Mouse (Mus musculus) adrenal gland, adult 2 months (tissue): Measurements from ENCODE around the gene Nebl. TPM values are rescaled to one million over a fixed set of nuclear protein-coding genes. Genes with fewer than 3 reads are reported as not detected.

ENCODE experiments used
- DNase-seq: peaks from one replicate; pipeline ENCODE4 v3.0.0; 2021
- polyA plus RNA-seq: library from polyadenylated mRNA; depleted of rRNA; stranded (reverse); fragments of >200 nt; gene quantifications from 2 replicates; pipeline ENCODE4 v1.2.3, GENCODE M21; 2012
- total RNA-seq, 2 experiments: library from RNA; stranded (reverse); gene quantifications; 2 replicates each; pipeline ENCODE4 v1.2.3; 2021

The Nebl gene
- total and polyA plus RNA-seq, 3 experiments: 4.8 to 7.4 (median 7.3) TPM

DNA sequence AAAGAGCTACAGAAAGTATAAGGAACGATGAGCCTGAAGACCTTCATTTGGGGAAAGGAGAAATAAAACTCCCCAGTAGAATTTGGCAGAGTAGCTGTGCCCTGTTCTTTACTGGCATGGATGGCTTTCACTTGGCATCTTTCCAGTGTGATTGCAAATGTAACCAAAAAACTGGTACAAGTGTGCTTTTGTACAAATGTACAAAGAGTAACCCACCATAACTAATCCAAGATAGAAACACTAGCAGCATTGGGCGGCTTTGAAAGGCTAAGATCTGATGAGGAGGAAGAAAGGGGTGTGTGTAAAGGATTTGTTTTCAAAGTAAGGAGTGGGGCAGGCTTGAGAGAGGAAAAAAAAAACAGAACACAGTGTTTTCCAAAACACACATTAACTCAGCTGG is 21.2 kb downstream of the Nebl start:
- DNase-seq: no peak

DNA sequence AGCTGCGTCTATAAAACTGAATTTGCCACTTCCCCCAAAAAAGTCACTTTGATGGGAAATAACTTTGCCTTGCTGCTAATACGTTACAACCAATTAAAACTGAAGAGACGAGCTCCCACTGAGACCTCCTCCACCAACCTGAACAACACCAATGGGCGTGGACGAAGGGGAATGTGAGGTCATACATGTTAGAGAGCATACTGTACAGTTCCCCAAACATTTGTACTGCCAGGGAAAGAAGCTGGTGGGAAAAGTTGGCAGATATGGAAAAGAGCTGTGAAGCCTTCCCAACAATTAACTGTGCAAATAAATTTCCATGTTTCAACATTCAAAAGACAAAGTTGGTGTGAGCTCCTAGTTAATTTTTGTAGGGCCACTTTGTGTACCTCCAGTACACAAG is 25.3 kb downstream of the Nebl start:
- DNase-seq: no peak

DNA sequence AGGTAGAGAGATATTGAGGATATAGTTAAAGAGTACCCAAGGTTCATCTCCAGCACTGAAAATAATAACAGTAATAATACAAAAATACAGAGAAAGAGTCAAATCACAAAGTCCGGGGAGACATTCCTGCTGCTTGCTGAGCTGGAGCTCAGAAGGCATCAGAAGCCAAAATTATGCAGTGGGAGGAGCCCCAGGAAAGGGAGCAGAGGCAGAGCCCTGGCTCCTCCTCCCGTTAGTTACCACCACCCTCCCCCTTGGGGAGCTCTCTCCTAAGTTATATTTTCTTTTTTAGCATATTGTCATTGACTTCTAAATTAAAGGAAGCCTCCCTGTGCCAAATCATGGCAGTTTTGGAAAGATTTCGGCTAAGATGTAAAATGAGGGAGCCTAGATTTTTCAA is 25.8 kb downstream of the Nebl start:
- no peak for DNase-seq

DNA sequence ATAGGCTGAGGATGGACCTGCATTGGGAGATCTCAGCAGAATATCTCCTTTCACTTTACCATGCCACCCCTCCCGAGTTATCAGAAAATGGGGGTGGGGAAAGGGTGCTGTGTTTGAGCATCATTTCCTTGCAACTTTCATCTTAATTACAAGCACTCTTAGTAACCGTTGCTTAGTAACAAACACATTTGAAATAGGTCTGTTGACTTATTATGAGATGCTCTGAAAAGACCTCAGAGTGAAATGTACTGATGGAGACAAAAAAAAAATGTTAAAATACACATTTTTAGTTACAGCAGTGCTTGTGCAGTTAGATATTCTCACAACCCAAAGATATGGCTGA is 28.1 kb downstream of the Nebl start:
- no peak for DNase-seq

DNA sequence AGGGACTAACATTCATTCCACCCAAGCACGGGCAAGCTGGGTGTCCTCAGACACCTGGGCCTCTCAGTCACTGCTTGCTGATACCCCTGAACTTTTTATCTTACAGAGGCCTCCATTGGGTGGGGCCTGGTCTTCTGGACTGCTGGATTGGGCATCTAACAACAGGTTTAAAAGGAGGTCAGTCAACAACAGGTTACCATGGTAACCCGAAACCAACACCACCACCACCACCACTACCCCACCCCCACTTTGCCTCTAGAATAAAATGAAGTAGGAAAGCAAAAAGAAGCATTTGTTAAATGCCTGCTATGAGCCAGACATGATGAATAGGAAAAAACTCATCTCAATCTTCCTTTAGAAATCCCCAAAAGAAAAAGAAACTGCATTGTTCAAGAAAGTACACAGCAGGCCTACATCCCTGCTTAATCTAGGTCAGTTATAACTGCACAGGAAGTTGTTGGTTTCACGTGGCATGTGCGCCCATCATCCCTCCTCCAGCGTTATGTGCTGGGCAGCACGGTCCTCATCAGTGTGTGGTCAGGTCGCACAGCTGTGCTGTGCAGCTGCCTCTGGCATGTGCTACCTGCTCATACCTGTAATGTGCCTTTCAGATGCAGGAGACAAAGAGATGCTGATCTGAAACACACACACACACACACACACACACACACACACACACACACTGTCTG is 28.6 kb downstream of the Nebl start:
- no peak for DNase-seq

DNA sequence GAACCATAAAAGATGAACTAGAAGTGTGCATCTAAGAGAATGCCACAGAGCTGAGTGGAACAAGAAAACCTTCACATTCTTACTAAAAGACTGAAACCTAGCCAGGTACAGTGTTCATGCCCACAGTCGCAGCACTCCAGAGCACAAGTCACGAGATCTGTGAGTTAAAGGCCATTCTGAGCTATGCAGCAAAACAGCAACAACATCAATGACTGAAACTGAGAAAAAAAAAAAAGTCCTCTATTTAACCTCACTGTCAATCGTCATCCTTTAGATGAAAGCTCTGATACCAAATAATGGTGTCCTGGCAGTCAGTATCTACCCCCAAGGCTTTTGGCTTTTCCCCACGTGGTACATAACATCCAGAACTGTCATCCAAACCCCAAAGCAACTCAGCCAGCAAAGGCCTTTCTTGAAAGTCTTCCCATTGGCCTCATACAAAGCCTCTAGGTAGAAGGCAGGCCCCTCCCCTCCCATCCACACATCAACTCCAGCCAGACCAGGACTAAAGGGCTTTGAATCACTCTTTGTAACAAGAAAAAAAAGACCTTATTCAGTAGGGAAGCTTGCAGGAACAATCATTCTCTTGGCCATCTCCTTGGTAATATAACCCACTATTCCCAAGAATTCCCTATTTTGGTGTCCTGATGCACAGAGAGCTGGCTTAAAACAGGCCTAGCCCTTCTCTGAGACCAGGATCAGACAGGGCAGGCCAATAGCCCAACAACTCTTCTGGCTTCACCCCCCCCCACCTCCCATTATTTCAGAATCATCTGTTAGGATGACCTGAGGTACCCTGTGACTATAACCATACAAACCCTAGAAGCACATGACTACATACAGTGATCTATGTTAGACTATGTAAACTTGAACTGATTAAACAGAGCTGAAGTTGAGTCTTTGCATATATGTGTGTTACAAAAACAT is 32.8 kb downstream of the Nebl start:
- no peak for DNase-seq

DNA sequence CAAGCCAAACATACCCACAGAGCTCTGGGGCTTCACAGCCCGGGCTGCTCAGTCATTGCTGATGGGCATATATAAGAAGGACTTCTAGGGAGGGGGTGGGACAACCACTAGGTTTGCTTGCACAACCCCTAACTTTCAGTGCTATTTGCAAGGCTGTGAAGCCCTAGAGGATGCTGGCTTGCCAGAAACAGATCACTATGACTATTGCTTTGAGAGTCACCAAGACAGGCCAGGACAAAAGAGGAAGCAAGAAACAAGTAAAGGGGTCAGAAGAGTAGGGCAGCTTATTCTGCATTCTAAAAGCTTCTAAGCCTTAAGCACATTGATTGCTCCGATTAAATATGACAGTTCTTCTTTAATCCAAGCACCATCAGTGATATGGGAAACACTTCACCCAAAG is 38.3 kb downstream of the Nebl start:
- no peak for DNase-seq

DNA sequence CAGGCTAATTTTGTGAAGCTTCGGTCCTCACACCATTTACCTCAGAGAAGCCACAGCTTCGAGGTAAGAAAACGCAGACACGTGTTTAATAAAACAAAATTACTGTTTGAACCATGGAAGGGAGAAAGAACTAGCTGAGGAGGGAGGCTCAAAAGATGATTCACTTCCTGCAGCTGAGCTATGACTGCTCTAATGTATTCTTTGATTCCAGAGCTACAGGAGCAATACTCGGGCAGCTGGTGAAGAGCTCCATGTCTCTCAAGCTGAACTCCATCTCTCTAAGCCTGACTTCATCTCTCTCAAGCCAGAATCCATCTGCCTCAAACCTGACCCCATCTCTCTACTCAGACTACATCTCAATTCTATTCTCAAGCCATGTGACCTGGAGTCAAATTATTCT is 41.0 kb downstream of the Nebl start:
- no peak for DNase-seq

DNA sequence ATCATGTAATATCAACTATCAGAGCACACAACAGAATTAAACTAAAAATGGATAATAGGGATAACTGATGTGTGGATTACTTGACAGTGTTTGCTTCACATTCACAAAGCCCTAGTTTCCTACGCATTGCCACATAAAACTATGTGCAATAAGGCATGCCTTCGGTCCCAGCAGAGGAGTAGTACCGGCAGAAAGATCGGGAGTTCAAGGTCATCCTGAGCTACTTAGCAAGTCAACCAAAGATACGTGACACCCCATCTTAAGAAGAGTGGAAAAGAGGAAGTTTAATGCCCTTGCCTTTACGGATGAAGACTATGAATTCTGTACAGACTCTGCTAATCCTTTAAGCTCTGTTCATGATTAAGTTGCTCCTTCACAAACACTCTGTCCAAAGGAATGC is 44.1 kb downstream of the Nebl start:
- no peak for DNase-seq

DNA sequence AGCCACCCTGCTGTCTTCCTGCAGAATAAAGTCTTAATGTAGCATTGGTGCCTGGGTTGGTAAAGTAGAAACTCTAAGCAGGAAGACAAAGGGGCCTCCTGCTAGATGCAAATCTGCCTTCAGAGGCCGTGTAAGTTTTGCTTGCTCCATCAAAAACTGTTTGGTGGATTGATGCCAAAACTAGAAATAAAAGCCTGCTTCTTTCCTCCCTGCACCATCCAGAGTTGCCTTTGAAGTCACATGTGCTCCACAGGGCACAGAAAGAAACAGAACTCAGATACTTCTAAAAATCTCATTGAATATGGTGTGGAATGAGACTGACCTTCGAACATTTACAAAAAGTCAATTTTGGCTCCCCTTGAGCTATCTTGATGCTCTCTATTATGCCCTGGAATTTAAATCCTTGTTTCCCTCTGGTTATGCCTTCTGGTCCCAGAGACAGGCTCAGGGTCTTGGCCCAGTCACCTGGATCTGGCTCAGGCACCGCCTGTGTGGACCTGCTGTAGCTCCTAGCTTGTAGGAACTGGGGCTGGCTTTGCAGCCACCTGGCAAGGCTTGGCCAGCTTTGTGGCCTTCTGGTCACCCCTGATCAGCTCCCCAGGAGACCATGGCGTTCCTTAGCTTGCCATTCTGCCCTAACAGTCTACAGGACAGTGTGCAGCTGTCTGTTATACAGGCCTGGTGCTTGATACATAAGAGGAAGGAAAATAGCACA is 47.8 kb downstream of the Nebl start:
- DNase-seq: no peak

DNA sequence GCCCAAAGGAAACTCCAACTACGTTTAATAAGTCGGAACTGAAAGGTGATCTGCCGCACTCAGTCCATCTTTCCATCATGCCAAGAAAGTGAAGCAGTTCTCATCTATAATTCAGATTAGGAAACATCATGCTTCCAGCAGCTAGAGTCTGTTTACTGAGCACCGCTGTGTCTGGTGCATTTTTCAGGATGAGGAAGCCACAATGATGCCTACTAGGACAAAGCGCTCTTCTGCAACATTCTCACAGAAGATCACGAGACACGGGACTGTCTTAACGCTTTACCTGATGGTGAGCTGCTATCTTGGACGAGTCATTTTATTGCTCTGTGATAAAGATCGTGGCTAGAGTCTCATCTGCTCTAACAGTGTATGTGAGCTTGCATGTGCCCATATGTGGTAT is 59.1 kb downstream of the Nebl start:
- no peak for DNase-seq

DNA sequence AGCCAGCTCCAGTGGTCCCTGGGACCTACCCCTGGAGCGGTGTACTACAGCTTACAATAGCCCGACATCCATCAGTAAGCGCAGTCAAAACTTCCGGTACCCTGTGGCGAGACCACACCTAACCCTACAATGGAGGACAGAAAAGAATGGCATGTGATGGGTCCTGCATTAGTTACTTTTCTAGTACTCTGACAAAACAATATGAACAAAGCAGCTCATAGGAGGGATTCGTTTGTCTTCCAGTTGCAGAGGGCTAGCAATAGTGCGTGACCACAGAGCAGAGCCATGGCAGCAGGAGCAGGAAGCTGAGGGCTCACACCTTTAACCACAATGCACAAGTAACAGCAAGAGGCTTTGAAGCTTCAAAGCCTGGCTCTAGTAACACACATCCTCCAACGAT is 59.7 kb downstream of the Nebl start:
- no peak for DNase-seq

DNA sequence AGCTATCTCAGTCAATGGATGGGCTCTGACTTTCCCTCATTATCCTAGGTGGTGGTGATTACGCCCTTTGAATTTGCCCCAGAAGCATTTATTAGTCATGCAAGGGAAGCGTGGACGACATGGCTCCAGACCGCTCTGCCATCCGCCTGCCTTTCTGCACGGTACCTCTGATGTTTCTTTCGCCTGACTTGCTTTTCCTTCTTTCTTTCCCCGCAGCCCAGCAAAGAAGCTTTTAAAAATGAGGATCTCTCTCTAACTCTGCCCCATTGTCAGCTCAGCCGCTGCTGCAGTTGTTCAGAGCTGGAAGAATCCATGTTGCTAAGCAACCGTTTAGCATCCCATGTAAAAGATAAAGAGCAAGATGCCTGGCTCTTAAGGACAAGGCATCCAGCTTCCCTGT is 61.3 kb downstream of the Nebl start:
- DNase-seq: no peak

DNA sequence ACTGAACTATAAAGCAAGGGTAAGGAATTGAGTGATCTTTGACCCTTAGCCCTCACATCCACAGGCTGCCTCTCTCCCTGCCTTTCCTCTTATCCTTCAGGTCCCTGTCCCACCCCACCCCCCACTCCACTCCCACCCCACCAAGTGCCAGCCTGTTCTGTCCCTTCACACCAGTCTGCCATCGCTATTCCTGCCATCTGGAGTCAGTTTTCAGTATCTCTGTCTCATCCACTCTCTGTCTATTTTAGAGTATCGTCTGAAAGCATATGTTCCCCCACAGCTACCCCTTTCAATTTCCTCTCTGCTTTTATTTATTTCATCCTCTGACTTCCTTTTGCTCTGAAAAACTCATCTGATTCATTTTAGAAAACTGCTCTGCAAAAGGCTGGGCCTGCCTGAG is 62.3 kb downstream of the Nebl start:
- DNase-seq: no peak

DNA sequence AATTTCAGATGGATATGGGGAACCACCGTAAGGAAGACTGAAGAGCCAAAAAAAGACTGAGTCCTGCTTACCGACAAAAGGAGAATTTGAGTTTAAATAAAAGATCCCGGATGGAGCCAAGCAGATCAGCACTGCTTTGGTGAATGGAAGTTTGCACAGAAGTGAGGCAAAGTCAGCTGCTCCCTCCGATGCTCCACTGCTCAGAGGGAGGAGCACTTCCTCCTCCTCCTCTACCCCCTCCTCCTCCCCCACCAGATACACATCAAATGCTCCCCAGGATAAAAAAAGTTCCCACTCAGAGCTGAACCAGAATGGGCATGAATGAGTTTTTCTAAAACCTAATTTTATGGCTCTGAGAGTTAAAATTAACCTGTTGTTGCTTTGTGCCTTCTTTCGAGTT is 73.1 kb downstream of the Nebl start:
- no peak for DNase-seq

DNA sequence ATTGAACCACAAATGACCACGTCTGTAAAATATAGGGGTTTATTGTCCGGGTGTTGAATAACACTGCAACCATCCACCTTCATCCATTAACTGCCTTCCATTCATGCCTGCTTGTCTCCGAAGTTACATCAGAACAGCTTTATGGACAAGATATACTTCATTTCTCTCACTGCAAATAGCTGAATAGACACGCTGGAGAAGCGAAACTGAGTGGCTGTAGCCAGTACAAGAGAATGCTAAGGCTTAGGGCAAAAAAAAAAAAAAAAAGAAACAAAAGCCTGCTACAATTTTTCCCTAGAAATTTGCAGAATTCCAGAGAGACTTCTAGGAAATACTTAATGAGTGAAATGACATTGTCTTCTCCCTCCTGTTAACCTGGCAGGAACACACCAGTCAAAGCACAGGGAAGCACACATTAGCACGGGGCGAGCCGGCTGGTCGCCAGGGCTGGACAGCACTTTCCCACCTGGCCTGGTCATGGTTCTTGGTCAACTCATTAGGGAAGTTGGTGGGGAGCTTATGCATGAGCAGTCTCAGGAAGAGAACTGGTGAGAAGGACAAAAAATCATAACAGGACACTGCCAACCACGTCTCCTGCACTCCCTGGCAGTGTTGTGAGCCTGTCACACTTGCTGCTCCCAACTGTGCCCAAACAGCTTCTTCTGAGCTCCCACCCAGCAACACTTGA is 81.0 kb downstream of the Nebl start:
- no peak for DNase-seq

DNA sequence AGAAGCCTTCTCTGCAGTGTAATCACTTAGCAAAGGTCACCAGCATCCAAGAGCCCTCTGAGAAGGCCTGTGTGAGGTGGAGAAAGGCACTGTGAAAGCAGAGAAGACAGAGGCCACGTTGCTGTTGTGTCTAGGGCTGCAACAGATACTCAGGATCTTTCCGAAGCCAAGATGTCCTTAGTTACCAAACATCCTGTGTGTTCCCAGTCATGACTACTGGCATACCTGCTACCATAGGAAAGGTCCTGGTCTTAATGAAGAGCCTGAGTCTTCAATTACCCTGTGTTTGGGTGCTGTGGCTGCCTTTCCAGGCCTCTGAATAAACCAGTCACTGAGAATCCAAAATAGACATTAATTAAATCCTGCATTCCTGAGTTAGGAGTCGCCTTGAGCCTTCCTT is 81.5 kb downstream of the Nebl start:
- no peak for DNase-seq

DNA sequence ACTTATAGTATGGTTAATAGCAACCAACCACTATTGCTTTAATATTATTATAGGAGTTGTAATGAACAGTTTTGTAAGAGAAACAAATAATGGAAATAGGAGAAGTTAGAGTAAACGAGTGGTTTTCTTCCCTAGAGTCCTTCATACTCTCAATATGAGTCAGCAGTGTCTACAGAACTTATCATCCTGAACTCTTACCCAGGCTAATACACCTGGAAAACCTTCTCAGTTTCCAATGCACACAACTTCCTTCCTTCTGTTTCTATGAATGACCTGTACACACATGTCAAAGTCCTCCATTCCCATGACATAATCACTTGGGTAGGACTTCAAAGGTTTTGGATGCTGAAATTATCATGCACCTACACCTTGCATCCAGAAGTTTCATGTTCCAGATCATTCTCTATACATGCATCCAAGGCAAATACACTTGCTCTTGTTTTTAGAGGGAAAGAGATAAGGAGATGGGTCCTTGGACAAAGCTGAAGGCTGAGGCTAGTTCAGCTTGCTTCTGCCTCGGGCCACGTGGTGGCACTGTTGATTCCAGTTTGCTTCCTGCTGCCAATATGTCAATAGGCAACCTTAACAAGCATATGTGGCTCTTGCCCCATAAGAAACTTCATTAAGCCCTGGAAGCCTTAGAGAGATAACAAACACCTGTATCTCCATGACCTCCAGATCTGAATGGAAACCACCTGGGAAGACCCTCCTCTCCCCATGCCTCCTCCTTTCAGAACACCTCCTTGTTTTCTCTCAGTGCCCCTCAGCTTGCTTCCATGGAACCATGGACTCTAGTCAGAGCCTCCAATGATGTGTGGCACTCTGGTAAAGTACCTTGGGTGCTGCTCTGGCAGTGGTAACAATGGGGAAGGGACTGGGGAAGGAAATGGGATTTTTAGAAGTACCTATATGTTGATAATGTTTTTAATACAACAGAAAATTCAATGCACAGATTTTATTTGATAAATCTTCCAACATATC is 86.7 kb downstream of the Nebl start:
- DNase-seq: peak; percentile 64

DNA sequence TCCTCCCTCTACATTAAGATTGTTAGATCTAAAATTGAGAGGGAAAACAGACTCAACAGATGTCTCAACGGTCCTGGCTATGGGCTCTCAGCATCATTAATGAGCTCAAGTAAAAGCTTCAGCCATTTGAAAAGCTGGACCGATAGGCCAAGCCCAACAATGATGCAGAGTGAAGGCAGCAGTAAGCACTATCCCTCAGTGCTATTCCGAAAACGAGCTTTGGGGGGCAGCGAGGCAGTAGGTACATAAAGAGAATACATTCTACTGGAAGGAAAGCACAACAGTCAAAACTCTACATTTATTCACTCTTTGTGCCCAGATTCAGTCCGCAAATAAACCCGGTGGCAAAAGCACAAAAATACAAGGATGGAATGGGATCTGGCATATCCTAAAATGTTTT is 87.4 kb downstream of the Nebl start:
- DNase-seq: no peak

DNA sequence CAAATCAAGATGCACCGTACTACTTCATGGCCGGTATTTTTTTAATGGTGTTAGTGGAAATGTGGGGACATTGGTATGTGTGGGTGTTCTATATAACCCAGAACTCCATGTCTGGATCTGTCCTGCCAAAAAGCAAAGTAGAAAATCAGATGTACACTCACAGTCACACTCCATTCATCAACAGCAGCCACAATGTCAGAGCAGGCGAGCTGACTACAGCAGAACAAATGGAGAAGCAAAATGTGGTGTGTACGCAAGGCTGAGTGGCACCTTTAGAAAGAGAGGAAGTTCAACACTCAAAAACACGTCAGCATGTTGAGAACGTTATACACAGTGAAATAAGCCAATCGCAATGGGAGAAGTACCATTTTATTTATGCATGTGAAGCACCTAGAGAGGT is 88.5 kb downstream of the Nebl start:
- DNase-seq: no peak

DNA sequence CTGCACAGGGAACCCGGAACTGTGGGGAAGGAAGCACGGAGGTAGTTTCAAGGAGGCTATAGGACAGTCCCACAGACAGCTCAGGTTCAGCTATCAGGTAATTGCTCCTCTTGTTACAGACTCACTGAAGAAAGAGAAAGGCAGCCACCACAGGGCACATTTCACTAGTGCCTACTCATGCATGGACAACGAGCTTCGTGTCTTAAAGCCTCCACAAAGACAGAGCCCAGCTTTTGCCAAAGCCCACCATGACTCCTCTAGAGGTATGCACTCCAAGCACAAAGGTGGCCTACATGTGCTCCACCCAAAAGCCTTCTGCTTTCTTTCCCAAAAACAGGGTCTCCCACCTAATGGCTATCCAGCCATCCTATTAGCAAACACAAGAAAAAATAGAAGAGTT is 90.4 kb downstream of the Nebl start:
- no peak for DNase-seq
